Mouse (Mus musculus) midbrain, embryonic 15.5 days (tissue): Measurements from ENCODE around the gene Olfr1140. TPM values are rescaled to one million over a fixed set of nuclear protein-coding genes. Genes with fewer than 3 reads are reported as not detected.

Experiments used
- ATAC-seq: fragments of 200-750 bp; cut with Nextera tagmentation; replicated peaks from 2 replicates; pipeline ENCODE4 v1.8.0; 2017; ENCODE audit warnings: moderate TSS enrichment
- H3K27ac ChIP-seq: fragments of 300-500 bp; sonication (generic); 2 replicates; pipeline ENCODE4 v1.5.1; 2015; ENCODE audit warnings: mild to moderate bottlenecking, inconsistent platforms
- H3K27me3 ChIP-seq: fragments of 300-500 bp; sonication (generic); replicated peaks from 2 replicates; pipeline ENCODE4 v1.6.1; 2015; ENCODE audit warnings: inconsistent platforms
- H3K36me3 ChIP-seq: fragments of 300-500 bp; sonication (generic); replicated peaks from 2 replicates; pipeline ENCODE4 v1.6.1; 2015; ENCODE audit warnings: inconsistent platforms
- H3K4me1 ChIP-seq: fragments of 300-500 bp; sonication (generic); 2 replicates; pipeline ENCODE4 v1.6.1; 2015; ENCODE audit warnings: inconsistent platforms
- H3K4me2 ChIP-seq: fragments of 300-500 bp; sonication (generic); 2 replicates; pipeline ENCODE4 v1.6.1; 2015; ENCODE audit warnings: inconsistent platforms, mild to moderate bottlenecking, moderate library complexity
- H3K4me3 ChIP-seq: fragments of 300-500 bp; sonication (generic); 2 replicates; pipeline ENCODE4 v1.5.1; 2015; ENCODE audit warnings: mild to moderate bottlenecking, inconsistent platforms
- H3K9ac ChIP-seq: fragments of 300-500 bp; sonication (generic); 2 replicates; pipeline ENCODE4 v1.6.1; 2015; ENCODE audit warnings: mild to moderate bottlenecking, inconsistent platforms
- H3K9me3 ChIP-seq: fragments of 300-500 bp; sonication (generic); 2 replicates; pipeline ENCODE4 v1.6.1; 2016; ENCODE audit warnings: inconsistent platforms
- WGBS: fragments of 180-500 bp; shearing (Covaris S2); methylation state at CpG from one replicate; pipeline ENCODE4 v1.1.7; 2015; ENCODE audit warnings: mixed read lengths; 5-methylcytosine and 5-hydroxymethylcytosine counted together
- polyA plus RNA-seq: library from polyadenylated mRNA; unstranded; fragments of >200 nt; fragmentation: Nextera tagmentation; extraction: Ambion mirVana; gene quantifications from 2 replicates; pipeline ENCODE4 v1.2.1, GENCODE M21; 2015

The Olfr1140 gene
- polyA plus RNA-seq = not detected in 2 replicates

GRCm38 (mm10) chr2:87743452-87743851 is at the start of gene Olfr1140:
Olfr1140 (plus strand) TSS chr2:87743752.
- no peaks in the 10 kb centered on the region for H3K9me3 ChIP-seq
- no peak for ATAC-seq
- H3K36me3 ChIP-seq = no peaks in the 10 kb centered on the region
- no peak within 1 kb of the TSS for H3K27ac ChIP-seq
- no peak within 1 kb of the TSS for H3K4me2 ChIP-seq
- WGBS = 72% methylated on average over 3 of the region's 3 CpGs
- H3K4me3 ChIP-seq = no peak within 1 kb of the TSS
- H3K4me1 ChIP-seq = no peaks in the 10 kb centered on the region
- no peaks in the 10 kb centered on the region for H3K27me3 ChIP-seq
- H3K9ac ChIP-seq = no peak within 1 kb of the TSS

GRCm38 (mm10) chr2:87693847-87694246 is 49.7 kb upstream of the Olfr1140 start, which contains the start of gene Olfr1136:
Olfr1136 (minus strand) TSS chr2:87693947.
- no peak within 1 kb of the TSS for H3K4me3 ChIP-seq
- no peaks in the 10 kb centered on the region for H3K27me3 ChIP-seq
- H3K4me2 ChIP-seq = no peak within 1 kb of the TSS
- H3K4me1 ChIP-seq = no peaks in the 10 kb centered on the region
- H3K27ac ChIP-seq = no peak within 1 kb of the TSS
- ATAC-seq = no peak
- H3K9ac ChIP-seq = no peak within 1 kb of the TSS
- no peaks in the 10 kb centered on the region for H3K9me3 ChIP-seq
- no peaks in the 10 kb centered on the region for H3K36me3 ChIP-seq

- H3K9me3 ChIP-seq = no peaks in the 10 kb centered on the region
- no peaks in the 10 kb centered on the region for H3K36me3 ChIP-seq
- no peak within 1 kb of the TSS for H3K27ac ChIP-seq
- ATAC-seq = no peak
- no peak within 1 kb of the TSS for H3K4me2 ChIP-seq
- H3K4me3 ChIP-seq = no peak within 1 kb of the TSS
- H3K9ac ChIP-seq = no peak within 1 kb of the TSS
- no peaks in the 10 kb centered on the region for H3K27me3 ChIP-seq
- H3K4me1 ChIP-seq = no peaks in the 10 kb centered on the region
Measured at GRCm38 (mm10) chr2:87713079-87713478, 30.5 kb upstream of the Olfr1140 start, which contains the start of gene Olfr1137. Olfr1137 (minus strand) TSS chr2:87713179.

DNA sequence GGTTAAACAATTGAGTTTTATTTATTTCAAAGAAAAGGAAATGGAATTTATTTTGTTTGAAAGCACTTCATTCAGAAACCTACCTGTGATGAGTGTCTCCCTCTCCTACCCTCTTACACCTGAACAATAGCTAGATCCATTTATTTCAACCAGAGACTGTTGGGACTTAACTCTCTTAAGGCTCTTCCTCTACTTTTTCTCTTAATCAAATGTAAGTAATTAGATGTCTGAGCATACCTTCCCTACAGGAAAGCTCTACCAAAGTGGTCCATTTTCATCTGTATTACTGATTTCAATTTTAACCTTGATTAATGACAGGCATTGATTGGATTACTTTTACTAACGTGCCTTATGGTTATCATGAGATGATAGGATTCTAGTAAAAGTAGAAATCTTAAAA is 3.7 kb upstream of the Olfr1140 start, which contains the start of gene Olfr1138:
Olfr1138 (minus strand) TSS at position 101 of the 400 bp plus-strand sequence.
- no peaks in the 10 kb centered on the region for H3K27me3 ChIP-seq
- H3K27ac ChIP-seq = no peak within 1 kb of the TSS
- H3K9me3 ChIP-seq = no peaks in the 10 kb centered on the region
- no peak for ATAC-seq
- no peak within 1 kb of the TSS for H3K4me3 ChIP-seq
- H3K9ac ChIP-seq = no peak within 1 kb of the TSS
- no peak within 1 kb of the TSS for H3K4me2 ChIP-seq
- H3K36me3 ChIP-seq = no peaks in the 10 kb centered on the region
- WGBS = 86% methylated on average over 1 of the region's 1 CpGs
- H3K4me1 ChIP-seq = no peaks in the 10 kb centered on the region

DNA sequence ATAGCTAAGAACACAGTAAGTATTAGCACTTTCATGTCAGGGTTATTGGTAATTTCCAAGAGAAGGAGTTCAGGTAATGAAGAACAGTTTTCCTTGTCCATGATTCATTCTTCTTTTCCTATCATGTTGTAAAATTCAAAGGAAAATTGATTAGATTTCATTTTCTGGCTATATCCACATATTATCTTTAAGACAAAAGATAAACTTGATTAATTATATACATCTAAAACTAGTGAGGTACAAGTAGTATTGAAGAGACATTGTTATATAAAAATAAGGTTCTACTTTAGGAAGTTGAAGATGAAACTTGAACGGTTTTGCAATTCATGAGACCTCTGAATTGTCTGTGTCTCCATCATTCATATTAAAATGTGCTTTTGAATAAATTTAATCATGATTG is 10.3 kb downstream of the Olfr1140 start, which contains the start of gene Olfr1141:
Olfr1141 (minus strand) TSS at position 101 of the 400 bp plus-strand sequence.
- H3K4me1 ChIP-seq = no peaks in the 10 kb centered on the region
- no peak within 1 kb of the TSS for H3K9ac ChIP-seq
- ATAC-seq = no peak
- no peaks in the 10 kb centered on the region for H3K27me3 ChIP-seq
- H3K36me3 ChIP-seq = no peaks in the 10 kb centered on the region
- 81% methylated on average over 1 of the region's 1 CpGs for WGBS
- H3K9me3 ChIP-seq = no peaks in the 10 kb centered on the region
- no peak within 1 kb of the TSS for H3K27ac ChIP-seq
- no peak within 1 kb of the TSS for H3K4me2 ChIP-seq
- H3K4me3 ChIP-seq = no peak within 1 kb of the TSS

DNA sequence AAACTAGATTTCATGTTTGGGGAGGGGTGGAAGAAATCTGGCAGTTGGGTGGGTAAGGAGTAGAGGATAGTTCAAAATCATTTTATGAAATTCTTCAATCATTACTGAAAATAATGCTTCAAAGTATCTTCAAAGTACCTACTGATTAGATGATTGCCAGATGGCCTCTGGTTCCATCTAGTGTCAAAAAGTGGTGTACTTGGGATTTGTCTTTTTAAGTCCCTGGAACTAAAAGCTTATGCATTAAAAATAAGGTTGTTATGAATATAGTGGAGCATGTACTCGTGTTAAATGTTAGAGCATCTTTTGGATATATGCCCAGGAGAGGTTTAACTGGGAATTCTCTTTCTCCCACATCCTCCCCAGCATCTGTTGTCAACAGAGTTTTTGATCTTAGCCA is 32.6 kb downstream of the Olfr1140 start:
- no peaks in the 10 kb centered on the region for H3K27me3 ChIP-seq
- WGBS = 59% methylated on average over 1 of the region's 1 CpGs
- ATAC-seq = no peak

GRCm38 (mm10) chr2:87779183-87779582 is 35.6 kb downstream of the Olfr1140 start, which contains the start of gene Olfr152:
Olfr152 (plus strand) TSS chr2:87779483.
- H3K4me1 ChIP-seq = no peaks in the 10 kb centered on the region
- no peak for ATAC-seq
- H3K36me3 ChIP-seq = no peaks in the 10 kb centered on the region
- 70% methylated on average over 4 of the region's 4 CpGs for WGBS
- no peak within 1 kb of the TSS for H3K27ac ChIP-seq
- no peak within 1 kb of the TSS for H3K9ac ChIP-seq
- no peaks in the 10 kb centered on the region for H3K27me3 ChIP-seq
- H3K4me3 ChIP-seq = no peak within 1 kb of the TSS
- H3K4me2 ChIP-seq = no peak within 1 kb of the TSS
- H3K9me3 ChIP-seq = no peaks in the 10 kb centered on the region

More for the DNA sequence above, 32.6 kb downstream of the Olfr1140 start:
- Histone ChIP-seq H3K4me2 (no peak overlapping the region), H3K36me3 (no peaks in the 10 kb centered on the region), H3K4me1 (no peaks in the 10 kb centered on the region), H3K9me3 (no peaks in the 10 kb centered on the region), H3K27ac (no peak overlapping the region), H3K9ac (no peak overlapping the region), H3K4me3 (no peak overlapping the region)

Other genes with a start within 250 kb of the Olfr1140 start
- gene Pramel7, start 246.7 kb upstream of the Olfr1140 start, polyA plus RNA-seq = not detected in 2 replicates
- not detected in 2 replicates for gene Pramel6, start 237.2 kb upstream of the Olfr1140 start, polyA plus RNA-seq
- gene Olfr153, start 212.0 kb upstream of the Olfr1140 start, polyA plus RNA-seq = not detected in 2 replicates
- not detected in 2 replicates for gene Olfr1128, start 198.2 kb upstream of the Olfr1140 start, polyA plus RNA-seq
- gene Olfr1129, start 169.8 kb upstream of the Olfr1140 start, polyA plus RNA-seq = not detected in 2 replicates
- not detected in 2 replicates for gene Olfr1130, start 137.5 kb upstream of the Olfr1140 start, polyA plus RNA-seq
- gene Olfr1131, start 116.6 kb upstream of the Olfr1140 start, polyA plus RNA-seq = not detected in 2 replicates
- not detected in 2 replicates for gene Olfr1132, start 106.2 kb upstream of the Olfr1140 start, polyA plus RNA-seq
- gene Olfr1133, start 96.4 kb upstream of the Olfr1140 start, polyA plus RNA-seq = not detected in 2 replicates
- not detected in 2 replicates for gene Olfr1134, start 85.3 kb upstream of the Olfr1140 start, polyA plus RNA-seq
- gene Olfr1135, start 70.1 kb upstream of the Olfr1140 start, polyA plus RNA-seq = not detected in 2 replicates
- gene Olfr1136, start 49.8 kb upstream of the Olfr1140 start, polyA plus RNA-seq = not detected in 2 replicates
- not detected in 2 replicates for gene Olfr1137, start 30.6 kb upstream of the Olfr1140 start, polyA plus RNA-seq
- not detected in 2 replicates for gene Olfr1138, start 3.8 kb upstream of the Olfr1140 start, polyA plus RNA-seq
- gene Olfr1141, start 10.2 kb downstream of the Olfr1140 start, polyA plus RNA-seq = not detected in 2 replicates
- gene Olfr152, start 35.7 kb downstream of the Olfr1140 start, polyA plus RNA-seq = not detected in 2 replicates
- not detected in 2 replicates for gene Olfr1143, start 56.8 kb downstream of the Olfr1140 start, polyA plus RNA-seq
- gene Olfr1145, start 66.1 kb downstream of the Olfr1140 start, polyA plus RNA-seq = not detected in 2 replicates
- gene Olfr1148, start 86.8 kb downstream of the Olfr1140 start, polyA plus RNA-seq = not detected in 2 replicates
- gene Olfr1150-ps1, start 100.2 kb downstream of the Olfr1140 start, polyA plus RNA-seq = not detected in 2 replicates
- not detected in 2 replicates for gene Olfr1151, start 112.1 kb downstream of the Olfr1140 start, polyA plus RNA-seq
- not detected in 2 replicates for gene Olfr1152, start 122.7 kb downstream of the Olfr1140 start, polyA plus RNA-seq
- gene Olfr1153, start 151.2 kb downstream of the Olfr1140 start, polyA plus RNA-seq = not detected in 2 replicates
- not detected in 2 replicates for gene Olfr1154, start 161.4 kb downstream of the Olfr1140 start, polyA plus RNA-seq
- not detected in 2 replicates for gene Olfr1155, start 201.4 kb downstream of the Olfr1140 start, polyA plus RNA-seq
- gene Olfr1156, start 209.3 kb downstream of the Olfr1140 start, polyA plus RNA-seq = not detected in 2 replicates
- not detected in 2 replicates for gene Olfr1157, start 224.5 kb downstream of the Olfr1140 start, polyA plus RNA-seq
- not detected in 2 replicates for gene Olfr74, start 230.9 kb downstream of the Olfr1140 start, polyA plus RNA-seq
- gene Olfr1158, start 246.4 kb downstream of the Olfr1140 start, polyA plus RNA-seq = not detected in 2 replicates